Mouse (Mus musculus): Measurements from ENCODE around the gene Spag16.

Spag16 gene

DNA sequence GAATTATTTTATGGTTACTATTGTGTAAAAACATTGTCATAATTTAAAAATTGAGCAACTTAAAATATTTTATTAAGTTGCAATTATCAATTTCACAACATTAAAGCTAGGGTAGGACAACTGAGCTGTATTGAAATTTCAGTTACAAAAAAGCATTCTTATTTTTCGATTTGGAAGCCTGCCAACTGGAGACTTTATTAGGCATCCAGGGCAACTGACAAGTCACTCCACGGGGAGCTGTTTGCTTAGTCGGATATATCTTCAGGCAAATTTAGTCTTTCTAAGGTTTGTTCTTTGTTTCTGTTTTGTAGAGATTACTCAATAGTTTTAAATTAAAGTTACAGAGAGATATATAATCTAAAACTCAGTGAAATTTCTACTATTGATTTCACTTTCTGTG lies 129.8 kb downstream of the Spag16 start:
- H3K27me3 ChIP-seq (ENCODE audit: control insufficient read depth, insufficient read depth, low read length, poor library complexity, severe bottlenecking): no peaks in the 10 kb centered on the region
- H3K36me3 ChIP-seq (ENCODE audit: control insufficient read depth, insufficient read depth, low read length, poor library complexity, severe bottlenecking): no peaks in the 10 kb centered on the region
- DNase-seq (ENCODE audit: low read depth, low spot score): no peak

DNA sequence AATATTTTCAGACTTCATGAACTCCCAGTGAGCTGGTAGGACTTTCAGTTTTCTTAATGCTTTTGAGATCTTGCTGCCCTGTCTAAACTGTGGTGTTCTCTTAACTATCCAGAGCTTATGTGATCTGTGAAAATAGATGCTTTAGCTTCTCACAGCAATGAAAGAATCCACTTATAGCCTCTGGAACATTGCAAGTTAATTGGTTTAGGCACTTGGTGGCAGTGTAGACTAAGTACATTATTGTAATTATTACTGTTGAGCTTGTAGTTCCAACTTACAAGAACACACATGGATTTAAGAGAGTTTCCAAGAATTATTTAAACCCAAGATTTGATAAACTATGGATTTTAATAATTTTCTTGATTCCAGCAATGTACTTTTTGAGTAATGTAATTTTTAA lies 170.1 kb downstream of the Spag16 start:
- no peak for DNase-seq (ENCODE audit: low read depth, low spot score)
- Histone ChIP-seq H3K36me3 (ENCODE audit: control insufficient read depth, insufficient read depth, low read length, poor library complexity, severe bottlenecking) (no peaks in the 10 kb centered on the region), H3K27me3 (ENCODE audit: control insufficient read depth, insufficient read depth, low read length, poor library complexity, severe bottlenecking) (no peaks in the 10 kb centered on the region)

DNA sequence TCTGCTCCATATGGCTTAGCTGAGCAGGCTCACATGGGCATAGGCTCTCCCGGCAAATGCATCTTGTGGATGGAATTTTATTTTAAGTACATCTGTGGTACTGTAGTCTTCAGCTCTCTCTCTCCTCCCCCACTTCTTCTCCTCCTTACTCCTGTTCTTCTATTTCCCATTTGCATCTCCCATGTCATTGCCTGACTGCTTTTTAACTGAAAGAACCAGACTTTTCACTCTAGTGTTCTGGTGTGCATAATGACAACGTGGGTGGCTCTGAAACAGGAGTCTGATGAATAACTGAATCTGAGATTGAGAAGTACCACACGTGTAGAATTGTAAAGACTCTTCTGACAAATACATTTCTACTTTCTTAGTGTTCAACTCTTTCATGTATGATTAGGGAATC lies 186.2 kb downstream of the Spag16 start:
- H3K27me3 ChIP-seq (ENCODE audit: control insufficient read depth, insufficient read depth, low read length, poor library complexity, severe bottlenecking): no peaks in the 10 kb centered on the region

DNA sequence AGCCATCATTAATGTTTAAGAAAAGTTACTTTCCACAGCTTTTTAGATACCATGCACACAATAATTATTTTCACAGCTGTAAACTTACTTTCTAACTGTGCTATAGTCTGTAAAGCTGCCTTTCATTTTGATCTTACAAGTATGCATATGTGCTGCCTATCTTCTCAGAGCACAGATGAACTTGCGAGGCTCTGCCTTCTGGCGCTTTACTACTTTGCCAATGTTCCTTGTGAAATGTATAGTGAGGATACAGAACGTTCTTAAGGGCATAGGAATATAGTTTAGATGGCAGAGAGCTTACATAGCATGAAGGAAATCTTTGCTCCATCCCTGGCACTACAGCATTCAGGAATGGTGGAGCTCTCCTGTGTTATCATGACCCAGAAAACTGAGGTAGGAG lies 210.6 kb downstream of the Spag16 start:
- DNase-seq (ENCODE audit: low read depth, low spot score): no peak
- no peaks in the 10 kb centered on the region for H3K27me3 ChIP-seq (ENCODE audit: control insufficient read depth, insufficient read depth, low read length, poor library complexity, severe bottlenecking)
- no peaks in the 10 kb centered on the region for H3K36me3 ChIP-seq (ENCODE audit: control insufficient read depth, insufficient read depth, low read length, poor library complexity, severe bottlenecking)

More for the DNA sequence above, 186.2 kb downstream of the Spag16 start:
- DNase-seq (ENCODE audit: low read depth, low spot score): no peak
- no peaks in the 10 kb centered on the region for H3K36me3 ChIP-seq (ENCODE audit: control insufficient read depth, insufficient read depth, low read length, poor library complexity, severe bottlenecking)

DNA sequence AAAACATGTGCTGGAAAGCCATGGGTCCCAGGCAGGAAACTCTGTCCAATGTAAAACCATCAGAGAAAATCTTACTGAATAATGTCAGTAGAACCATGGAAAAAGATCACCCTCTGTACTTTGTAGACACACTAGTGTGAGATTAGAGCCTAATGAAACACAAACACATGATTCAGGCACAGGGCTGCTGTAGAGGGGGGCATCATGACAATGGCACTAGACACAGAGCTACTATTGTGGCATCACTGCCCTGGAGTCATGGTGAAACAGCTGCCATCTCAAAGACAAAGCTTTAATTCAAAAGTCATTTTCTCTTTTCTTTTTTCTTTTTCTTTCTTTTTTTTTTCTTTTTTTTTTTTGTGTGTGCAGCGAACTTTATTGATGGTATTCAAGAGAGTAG lies 240.6 kb downstream of the Spag16 start:
- Histone ChIP-seq H3K27me3 (ENCODE audit: control insufficient read depth, insufficient read depth, low read length, poor library complexity, severe bottlenecking) (no peaks in the 10 kb centered on the region), H3K36me3 (ENCODE audit: control insufficient read depth, insufficient read depth, low read length, poor library complexity, severe bottlenecking) (no peaks in the 10 kb centered on the region)
- no peak for DNase-seq (ENCODE audit: low read depth, low spot score)

DNA sequence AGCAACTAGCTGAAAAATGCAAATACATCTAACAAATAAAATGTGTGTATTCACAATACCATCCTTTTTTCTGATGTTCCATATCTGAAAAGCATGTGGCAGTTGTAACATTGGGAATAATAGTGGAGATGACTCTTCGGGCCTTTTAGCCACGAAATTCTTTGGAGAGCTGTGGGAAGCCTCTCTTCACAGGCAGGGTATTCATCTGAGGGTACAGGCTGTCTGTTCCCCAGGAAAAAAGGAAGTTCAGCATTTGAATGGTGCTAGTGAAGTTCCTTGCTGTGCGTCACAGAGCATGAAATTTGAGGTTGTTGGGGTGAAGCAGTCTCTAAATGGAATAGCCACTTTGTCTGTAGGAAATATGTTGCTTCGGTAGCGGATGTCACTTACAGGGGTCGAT lies 246.7 kb downstream of the Spag16 start:
- DNase-seq (ENCODE audit: low read depth, low spot score): no peak
- Histone ChIP-seq H3K27me3 (ENCODE audit: control insufficient read depth, insufficient read depth, low read length, poor library complexity, severe bottlenecking) (no peaks in the 10 kb centered on the region), H3K36me3 (ENCODE audit: control insufficient read depth, insufficient read depth, low read length, poor library complexity, severe bottlenecking) (no peaks in the 10 kb centered on the region)

DNA sequence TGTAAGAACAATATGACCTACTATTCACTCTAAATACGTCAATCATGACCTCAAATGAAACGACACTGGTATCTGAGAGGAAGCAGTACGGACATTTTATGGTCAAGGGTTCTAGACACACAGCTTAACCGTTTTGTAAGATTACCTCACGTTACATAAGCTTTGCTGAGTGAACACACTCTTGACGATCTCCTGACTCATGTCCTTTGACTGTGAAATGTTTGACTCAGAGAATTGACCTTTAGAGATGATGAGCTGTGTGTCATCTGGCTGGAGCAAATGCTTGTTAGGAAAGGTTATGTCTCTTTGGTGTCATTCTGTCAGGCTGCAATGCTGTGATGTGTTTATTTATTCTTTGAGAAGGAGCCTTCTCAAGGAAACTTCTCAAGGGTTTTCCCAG lies 252.0 kb downstream of the Spag16 start:
- no peaks in the 10 kb centered on the region for H3K27me3 ChIP-seq (ENCODE audit: control insufficient read depth, insufficient read depth, low read length, poor library complexity, severe bottlenecking)
- DNase-seq (ENCODE audit: low read depth, low spot score): no peak

DNA sequence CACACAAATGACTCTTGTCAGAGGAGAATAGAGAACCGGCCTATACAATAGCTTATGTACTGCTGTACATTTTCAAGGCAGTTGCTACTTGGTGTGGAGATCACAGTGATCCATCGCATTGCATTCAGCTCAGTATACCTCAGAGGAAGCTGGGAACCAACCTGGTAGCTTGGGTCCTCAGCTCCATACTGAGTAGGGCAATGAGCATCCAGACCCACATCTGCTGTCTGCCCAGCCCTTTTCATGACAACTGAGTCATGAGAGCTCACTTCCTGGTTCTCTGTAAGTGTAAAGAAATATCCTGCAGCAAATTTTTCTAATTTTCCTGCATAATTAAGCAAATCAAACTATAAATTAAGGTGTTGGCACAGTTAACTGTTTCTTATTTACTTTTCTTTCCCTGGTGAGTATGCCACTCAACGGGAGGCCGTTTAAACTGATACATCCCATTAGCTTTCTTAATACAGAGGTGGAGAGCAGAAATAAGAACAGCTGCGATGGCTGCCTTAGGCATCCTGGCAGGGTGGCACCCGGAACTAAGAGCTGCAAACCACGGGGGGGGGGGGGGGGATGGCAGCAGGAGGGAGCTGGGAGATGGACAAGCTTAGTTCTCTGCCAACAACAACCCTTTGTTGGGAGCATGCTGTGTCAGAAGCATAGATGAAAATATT lies 255.6 kb downstream of the Spag16 start:
- DNase-seq (ENCODE audit: low read depth, low spot score): no peak
- no peaks in the 10 kb centered on the region for H3K36me3 ChIP-seq (ENCODE audit: control insufficient read depth, insufficient read depth, low read length, poor library complexity, severe bottlenecking)
- H3K27me3 ChIP-seq (ENCODE audit: control insufficient read depth, insufficient read depth, low read length, poor library complexity, severe bottlenecking): no peaks in the 10 kb centered on the region

More for the DNA sequence above, 252.0 kb downstream of the Spag16 start:
- no peaks in the 10 kb centered on the region for H3K36me3 ChIP-seq (ENCODE audit: control insufficient read depth, insufficient read depth, low read length, poor library complexity, severe bottlenecking)

DNA sequence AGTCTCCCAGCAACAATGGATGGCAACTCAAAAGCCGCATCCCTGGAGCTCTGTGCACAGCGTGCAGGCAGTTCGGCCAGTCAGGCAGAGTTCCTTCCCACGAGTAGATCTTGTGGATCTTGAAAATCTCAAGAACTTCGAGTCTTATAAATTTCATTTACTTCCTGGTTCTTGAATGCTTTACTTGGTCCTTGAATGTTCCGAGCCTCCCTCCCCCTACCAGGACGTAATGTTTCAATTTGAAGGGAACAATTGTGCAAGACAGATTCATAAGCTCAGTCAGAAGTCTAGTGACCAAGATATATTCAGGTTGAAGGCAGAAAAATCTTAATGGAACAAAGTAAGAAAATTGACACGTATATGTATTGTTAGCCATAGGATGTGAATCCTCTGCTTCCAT lies 277.9 kb downstream of the Spag16 start:
- no peak for DNase-seq (ENCODE audit: low read depth, low spot score)
- no peaks in the 10 kb centered on the region for H3K27me3 ChIP-seq (ENCODE audit: control insufficient read depth, insufficient read depth, low read length, poor library complexity, severe bottlenecking)

DNA sequence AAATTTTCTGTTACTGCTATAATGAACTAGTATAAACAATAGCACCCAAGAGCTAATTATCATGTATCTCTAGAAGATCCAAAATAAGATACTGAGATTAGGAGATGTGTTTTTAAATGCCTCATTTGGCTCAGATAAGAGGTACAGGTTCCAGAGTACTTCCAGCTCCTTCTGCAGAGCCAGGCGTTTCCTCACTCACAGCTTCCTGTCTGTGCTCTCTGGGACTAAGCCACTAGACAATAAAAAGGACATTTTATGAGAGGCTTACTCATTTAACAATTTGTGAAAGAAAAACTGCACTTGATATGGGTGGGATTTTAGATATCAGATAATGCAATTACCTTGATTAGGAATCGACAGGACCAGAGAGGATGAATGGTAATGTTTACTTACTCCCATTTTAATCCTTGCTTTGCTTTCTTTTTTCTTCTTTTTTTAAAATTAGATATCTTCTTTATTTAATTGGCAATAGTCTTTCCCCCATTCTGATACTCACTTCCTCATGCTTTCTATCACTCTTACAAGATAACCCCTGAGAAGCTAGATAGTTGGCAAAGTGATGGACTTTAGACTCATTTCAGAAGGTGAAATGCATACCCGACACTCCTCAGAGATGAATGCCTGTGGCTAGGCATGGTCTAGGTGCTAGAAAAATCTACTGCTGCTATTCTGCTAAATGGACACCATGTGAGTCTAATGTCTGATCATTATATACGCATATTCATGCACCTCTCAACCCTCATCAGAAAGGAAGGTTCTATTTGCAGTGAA lies 289.6 kb downstream of the Spag16 start:
- DNase-seq (ENCODE audit: low read depth, low spot score): no peak
- H3K27me3 ChIP-seq (ENCODE audit: control insufficient read depth, insufficient read depth, low read length, poor library complexity, severe bottlenecking): no peaks in the 10 kb centered on the region

More for the DNA sequence above, 277.9 kb downstream of the Spag16 start:
- H3K36me3 ChIP-seq (ENCODE audit: control insufficient read depth, insufficient read depth, low read length, poor library complexity, severe bottlenecking): no peaks in the 10 kb centered on the region

DNA sequence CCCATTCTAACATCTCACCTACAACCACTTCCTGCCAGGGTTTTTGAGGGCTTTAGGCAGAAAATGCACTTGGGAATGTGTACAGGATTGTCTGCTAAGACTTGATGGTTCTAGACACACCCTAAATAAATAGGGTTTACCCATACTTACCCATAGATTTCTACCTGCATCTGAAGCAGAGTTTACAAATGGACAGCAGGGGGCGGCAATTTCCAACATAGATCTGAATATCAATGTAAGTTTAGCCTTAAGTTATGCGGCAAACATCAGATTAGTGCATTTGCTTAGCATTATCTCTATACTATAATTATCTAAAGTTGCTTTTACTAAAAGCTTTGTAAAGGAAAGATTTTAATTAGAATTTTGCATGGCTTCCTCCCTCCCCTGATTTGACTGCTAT lies 301.3 kb downstream of the Spag16 start:
- Histone ChIP-seq H3K27me3 (ENCODE audit: control insufficient read depth, insufficient read depth, low read length, poor library complexity, severe bottlenecking) (no peaks in the 10 kb centered on the region), H3K36me3 (ENCODE audit: control insufficient read depth, insufficient read depth, low read length, poor library complexity, severe bottlenecking) (no peaks in the 10 kb centered on the region)
- DNase-seq (ENCODE audit: low read depth, low spot score): no peak

More for the DNA sequence above, 289.6 kb downstream of the Spag16 start:
- no peaks in the 10 kb centered on the region for H3K36me3 ChIP-seq (ENCODE audit: control insufficient read depth, insufficient read depth, low read length, poor library complexity, severe bottlenecking)

DNA sequence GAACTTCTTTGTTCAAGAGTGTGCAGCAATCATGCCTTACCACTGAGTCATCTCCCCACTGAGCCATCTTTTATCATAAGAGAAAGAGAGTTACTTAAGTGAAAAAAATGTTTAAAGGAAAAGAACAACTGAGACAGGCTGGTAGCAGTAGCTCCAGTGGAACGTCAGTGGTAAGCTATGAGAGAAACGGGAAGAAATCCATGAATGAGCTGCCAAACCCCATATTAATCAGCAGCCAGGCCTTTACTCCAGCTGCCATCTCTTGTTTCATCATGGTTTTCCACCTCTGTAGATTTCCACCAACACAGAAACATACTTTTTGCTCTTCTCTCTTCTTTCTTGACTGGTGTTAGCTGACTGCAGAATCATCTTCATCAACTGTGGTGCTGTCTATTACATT lies 308.8 kb downstream of the Spag16 start:
- Histone ChIP-seq H3K36me3 (ENCODE audit: control insufficient read depth, insufficient read depth, low read length, poor library complexity, severe bottlenecking) (no peaks in the 10 kb centered on the region), H3K27me3 (ENCODE audit: control insufficient read depth, insufficient read depth, low read length, poor library complexity, severe bottlenecking) (no peaks in the 10 kb centered on the region)
- DNase-seq (ENCODE audit: low read depth, low spot score): no peak

DNA sequence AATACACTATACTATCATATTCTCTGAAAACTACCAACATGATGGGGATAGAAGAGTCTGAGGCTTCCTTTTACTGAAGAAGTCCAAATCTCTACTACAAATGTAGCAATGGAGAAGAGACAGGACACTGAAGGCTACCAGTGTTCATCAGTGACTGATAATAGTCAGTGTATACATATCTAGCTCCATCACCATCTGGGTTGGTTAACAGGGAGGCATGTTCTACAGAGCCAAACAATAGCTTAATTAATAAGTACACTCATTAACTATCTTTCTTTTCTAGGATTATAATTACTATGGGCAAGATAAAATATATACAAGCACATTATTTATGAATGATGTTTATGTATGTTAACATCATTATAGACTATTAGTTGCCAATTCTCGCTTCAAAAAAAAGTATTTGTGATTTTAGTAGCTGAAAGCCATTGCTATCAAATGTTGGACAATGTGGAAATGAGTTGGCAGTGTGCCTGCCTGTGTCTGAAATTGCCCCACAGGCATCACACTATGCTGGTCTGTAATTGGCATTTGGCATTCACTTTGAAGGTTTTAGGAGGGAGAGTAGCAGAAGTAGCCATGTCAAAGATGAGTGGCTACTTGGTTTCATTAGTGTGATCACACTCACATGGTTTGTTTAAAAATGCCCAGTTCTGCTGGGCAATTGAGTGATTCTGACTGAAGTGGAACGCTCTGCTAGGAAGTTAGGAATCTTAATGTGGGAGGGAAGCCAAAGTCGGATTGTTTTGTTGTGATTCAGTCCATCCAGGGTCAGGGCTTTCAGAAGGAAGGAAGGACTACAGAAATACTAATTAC lies 338.8 kb downstream of the Spag16 start:
- no peaks in the 10 kb centered on the region for H3K27me3 ChIP-seq (ENCODE audit: control insufficient read depth, insufficient read depth, low read length, poor library complexity, severe bottlenecking)
- H3K36me3 ChIP-seq (ENCODE audit: control insufficient read depth, insufficient read depth, low read length, poor library complexity, severe bottlenecking): no peaks in the 10 kb centered on the region
- no peak for DNase-seq (ENCODE audit: low read depth, low spot score)

DNA sequence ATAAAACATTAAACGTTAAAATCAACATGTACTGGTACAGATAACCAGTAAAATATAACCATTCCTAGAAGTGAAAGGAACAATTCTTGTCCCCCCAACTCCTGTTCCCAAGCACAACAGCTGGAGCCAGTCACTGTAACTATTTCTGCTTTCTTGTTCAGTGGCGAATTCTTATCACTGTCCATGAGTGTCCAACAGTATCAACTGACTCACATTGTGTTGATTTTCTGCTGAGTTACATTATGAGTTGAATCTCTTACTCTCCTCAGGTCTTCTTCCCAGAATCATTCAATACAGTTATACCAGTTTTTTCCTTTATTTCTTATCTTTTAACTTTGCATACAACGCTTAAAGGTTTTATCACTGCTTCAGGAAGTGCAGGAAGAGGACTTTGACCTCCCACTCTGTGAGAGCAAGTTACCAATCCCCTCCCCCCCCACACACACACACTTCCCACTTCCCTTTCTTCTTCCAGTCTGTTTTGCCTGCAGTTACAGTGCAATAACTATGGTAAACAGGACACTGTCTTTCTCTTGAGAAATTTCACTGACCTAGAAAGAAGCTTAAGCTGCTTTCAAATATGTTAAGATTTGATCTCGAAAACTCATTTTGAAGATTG lies 353.5 kb downstream of the Spag16 start:
- Histone ChIP-seq H3K36me3 (ENCODE audit: control insufficient read depth, insufficient read depth, low read length, poor library complexity, severe bottlenecking) (no peaks in the 10 kb centered on the region), H3K27me3 (ENCODE audit: control insufficient read depth, insufficient read depth, low read length, poor library complexity, severe bottlenecking) (no peaks in the 10 kb centered on the region)
- DNase-seq (ENCODE audit: low read depth, low spot score): no peak

All from splenic B cell, adult 2 months (primary cell).